Mouse (Mus musculus): ENCODE results near the gene Tomm22.
"Not testable (repeated sequence)": the region's sequence is repeated elsewhere in the genome, so short reads cannot be mapped to it uniquely, and the experiment has no call there.

Gene Tomm22

DNA sequence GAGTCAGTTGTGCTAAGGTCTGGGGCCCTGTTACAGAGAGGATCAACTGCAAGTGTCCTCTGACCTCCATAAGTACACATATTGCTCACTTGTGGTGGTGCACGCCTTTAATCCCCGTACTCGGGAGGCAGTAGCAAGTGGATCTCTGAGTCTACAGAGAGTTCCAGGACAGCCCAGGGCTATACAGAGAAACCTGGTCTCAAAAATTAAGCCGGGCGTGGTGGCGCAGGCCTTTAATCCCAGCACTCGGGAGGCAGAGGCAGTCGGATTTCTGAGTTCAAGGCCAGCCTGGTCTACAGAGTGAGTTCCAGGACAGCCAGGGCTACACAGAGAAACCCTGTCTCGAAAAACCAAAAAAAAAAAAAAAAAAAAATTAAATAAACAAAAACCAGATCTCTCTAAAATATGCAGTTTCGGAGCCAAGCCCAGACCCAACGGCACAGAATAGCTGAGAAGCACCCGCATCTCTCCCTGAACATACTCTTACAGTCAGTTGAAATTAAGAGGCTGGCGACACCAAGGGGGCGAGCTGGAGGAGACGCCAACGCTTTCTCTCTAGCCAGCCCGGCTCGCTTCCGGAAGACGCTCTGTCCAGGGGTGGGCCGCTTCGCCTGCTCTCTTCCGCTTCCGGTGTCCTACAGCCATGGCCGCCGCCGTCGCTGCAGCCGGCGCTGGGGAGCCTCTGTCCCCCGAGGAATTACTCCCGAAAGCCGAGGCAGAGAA is at the start of gene Tomm22:
Gene Tomm22 (plus strand): TSS at position 613 of the 723 bp plus-strand sequence.
- DNase-seq (ENCODE audit: low spot score in 2 of 2): peak; percentile 87 to 89

DNA sequence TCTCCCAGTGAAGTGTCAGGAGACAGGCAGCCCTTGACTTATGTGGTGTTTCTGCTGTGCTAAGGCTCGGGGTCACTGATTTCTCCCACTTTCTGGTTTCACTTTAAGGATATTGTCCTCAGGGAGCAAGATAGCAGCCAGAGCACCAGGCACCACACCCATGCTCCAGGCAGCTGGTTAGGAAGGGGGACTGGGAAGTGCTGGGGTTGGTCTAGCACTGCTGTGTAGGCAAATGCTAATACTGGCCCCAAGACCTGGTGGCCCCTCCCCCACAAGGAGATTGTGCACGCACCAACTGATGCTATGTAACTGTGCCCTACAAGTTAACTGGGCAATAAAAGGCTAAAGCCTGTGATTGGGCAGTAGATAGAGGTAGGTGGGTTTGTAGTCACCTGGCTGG is 40.2 kb upstream of the Tomm22 start:
- no peak for DNase-seq (ENCODE audit: low spot score in 2 of 2)

DNA sequence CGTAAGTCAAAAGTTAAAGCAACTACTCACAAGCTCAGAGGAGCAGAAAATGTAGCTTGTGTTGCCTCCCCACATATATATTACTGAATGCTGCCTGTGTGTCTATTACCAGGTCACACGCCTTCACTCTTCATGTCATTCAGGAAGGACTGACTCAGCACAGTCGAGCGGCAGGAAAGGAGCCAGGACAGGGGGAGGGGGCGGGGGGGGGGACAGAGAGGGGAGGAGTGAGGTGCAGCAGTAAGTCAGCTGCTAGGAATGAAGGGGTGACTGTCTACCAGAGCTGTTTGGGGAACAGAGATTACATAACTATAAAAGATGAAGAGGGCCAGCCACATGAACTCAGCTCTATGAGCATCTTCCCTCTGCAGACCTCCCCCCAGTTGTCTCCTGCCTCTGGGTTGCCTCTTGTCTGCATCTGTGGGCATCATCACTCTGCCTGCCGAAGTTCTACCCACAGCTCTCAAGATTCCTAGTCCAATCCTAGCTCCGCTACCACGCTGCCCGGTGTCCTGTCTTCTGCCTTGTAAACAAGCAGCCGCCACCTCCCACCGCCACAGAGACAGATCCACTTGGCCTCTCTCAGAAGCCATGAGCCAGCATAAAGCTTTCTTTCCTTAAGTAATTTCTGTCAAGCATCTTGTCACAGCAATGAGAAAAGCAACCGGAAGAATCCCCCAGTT is 29.4 kb upstream of the Tomm22 start:
- DNase-seq (ENCODE audit: low spot score in 2 of 2): peak; percentile 49

DNA sequence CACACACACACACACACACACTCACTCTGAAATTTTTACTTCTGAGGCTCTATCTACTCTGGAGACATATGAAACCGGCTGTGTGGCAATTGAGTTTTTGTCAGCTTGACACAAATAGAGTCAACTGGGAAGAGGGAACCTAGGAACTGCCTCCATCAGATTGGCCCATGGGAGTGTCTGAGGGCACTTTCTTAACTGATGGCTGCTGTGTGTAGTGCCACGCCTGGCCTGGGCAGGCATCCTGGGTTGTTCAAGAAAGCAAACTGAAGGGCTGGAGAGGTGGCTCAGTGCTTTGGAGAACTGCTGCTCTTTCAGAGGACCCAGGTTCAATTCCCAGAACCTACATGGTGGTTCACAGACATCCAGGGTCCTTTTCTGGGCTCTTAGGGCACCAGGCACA is 25.2 kb upstream of the Tomm22 start:
- no peak for DNase-seq (ENCODE audit: low spot score in 2 of 2)

DNA sequence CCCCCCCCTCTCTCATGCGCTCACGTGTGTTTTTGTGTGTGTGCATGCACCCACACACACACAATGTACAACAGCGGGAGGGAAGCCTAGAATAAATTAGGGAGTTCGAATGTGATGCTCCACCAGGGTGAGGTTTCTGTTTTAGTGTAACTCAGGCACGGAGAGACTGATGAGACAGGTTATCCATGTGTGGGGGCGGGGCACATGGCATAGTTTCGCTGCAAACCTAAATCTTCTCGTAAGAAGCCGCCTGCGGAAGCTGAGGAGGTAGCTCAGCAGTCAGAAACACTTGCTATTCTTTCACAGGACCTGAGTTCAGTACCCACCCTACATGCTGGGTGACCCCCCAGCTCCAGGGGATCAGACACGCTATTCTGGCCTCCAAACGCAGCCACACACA is 22.5 kb upstream of the Tomm22 start:
- DNase-seq (ENCODE audit: low spot score in 2 of 2): no peak

DNA sequence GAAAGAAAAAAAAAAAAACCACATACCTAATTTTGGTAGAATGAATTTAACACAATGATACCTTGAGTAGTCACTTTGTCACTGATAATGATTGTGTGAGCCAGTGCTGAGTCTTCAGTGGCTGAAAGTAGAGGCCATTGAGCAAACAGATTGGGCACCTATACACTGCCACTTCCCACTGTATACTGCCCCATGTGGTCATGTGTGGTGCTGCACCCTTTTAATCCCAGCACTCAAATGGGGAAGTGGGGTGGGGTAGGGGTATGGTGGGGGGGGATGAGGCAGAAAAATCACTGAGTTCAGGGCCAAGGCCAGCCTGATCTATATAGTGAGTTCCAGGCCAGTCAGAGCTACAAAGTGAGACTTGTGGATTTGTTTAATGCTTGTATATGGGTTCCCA is 20.1 kb upstream of the Tomm22 start:
- no peak for DNase-seq (ENCODE audit: low spot score in 2 of 2)

DNA sequence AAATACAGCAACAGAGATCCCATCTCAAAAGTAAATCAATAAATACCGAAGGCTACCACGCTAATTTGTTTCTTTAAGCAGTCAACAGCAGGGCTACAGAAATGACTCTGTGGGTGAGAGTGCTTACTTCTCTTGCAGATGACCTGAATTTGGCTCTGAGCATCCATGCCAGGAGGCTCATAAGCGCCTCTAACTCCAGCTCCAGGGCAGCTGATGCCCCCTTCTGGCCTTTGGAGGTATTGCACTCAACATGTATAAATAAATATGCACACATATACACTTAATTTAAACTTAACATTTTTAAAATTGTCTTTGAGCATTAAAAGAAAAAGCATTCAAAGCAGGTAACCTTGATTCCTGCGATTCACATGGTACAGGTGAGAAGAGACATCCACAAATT is 19.2 kb upstream of the Tomm22 start:
- no peak for DNase-seq (ENCODE audit: low spot score in 2 of 2)

DNA sequence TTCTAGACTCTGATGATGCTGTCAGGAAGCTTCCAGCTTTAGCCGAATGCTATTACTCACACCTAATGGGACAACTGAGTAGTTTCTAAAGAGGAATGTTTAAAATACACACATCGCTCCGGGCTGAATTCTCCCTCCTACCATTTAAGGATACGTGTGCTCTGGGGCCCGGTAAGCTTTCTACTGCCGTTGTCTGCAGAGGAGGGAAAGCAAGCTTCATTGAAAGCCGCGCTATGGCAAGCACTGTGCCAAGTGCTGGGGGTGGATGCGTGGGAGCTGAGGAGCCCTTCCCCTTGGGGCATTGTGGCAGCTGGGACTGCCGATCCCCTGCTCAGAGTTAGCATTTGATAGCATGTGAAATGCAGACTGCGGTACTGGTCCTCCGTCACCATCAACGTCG is 14.2 kb upstream of the Tomm22 start:
- peak; percentile 54 to 56 for DNase-seq (ENCODE audit: low spot score in 2 of 2)

DNA sequence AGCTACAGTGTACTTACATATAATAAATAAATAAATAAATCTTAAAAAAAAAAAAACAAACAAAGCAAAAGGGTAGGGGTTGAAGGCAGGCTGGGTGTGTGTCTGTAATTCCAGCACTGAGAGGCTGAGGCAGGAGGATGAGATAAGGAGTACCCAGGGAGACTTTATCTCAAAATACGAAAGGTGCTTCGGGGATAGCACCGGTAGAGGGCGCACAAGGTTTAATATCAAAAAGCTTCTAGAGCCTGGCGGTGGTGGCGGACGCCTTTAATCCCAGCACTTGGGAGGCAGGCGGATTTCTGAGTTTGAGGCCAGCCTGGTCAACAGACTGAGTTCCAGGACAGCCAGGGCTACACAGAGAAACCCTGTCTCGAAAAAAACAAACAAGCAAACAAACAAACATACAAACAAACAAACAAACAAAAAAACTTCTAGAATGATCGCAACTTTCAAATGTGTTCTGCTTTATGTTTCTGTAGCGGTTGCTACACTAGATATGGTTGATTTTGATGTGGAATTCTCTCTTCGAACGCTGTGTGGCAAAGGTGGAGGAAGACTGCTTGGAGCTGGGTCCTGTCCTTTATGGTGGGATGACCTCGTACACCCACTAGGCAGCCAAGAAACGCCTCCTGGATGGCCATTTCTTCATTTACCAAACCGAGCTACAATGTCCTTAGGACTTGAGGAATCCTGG is 12.7 kb upstream of the Tomm22 start:
- DNase-seq (ENCODE audit: low spot score in 2 of 2): peak; percentile 88 to 90

DNA sequence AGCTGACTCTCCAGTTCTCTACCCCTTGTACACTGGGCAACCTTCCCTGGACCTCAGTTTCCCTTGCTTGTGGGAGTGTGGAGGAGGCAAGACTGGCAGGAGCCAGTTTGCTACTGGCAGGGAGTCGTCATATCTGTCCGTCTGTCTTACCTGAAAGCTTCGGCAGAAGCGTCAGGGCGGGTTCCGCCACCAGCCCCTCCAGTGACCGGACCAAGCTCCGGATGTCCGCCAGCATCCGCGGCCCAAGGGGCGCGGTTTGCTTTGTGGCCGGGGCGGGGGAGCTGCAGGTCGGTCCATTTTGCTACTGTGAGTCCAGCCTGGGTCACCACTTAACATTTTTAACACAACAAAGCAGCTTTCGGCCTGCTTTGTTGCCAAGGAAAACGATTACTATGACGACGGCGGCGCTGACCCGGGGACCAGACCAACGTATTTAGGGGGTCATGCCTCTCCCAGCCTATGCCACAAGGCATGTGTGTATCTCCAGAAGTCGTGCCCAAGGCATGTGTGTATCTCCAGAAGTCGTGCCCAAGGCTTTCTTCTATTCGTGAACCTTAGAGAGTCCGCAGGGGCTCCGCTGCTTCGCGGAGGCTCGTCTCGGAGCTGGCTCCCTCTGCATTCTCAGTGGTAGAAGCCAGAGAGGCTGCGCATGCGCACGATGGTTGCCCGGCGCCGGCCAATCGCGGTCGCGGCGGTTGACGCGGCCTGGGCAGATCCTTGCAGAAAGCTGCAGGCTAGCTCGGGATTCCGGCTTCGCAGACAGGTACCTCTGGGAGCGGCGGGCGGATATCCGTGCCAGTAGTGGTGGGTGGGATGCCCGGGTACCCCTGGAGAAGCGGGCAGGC is 11.9 kb upstream of the Tomm22 start, which contains the start of the genes Fam227a and Cby1:
Gene Fam227a (minus strand): TSS at position 426 of the 845 bp plus-strand sequence.
Gene Cby1 (plus strand): TSS at position 669 of the 845 bp plus-strand sequence.
- DNase-seq (ENCODE audit: low spot score in 2 of 2): peak; percentile 96 to 98

DNA sequence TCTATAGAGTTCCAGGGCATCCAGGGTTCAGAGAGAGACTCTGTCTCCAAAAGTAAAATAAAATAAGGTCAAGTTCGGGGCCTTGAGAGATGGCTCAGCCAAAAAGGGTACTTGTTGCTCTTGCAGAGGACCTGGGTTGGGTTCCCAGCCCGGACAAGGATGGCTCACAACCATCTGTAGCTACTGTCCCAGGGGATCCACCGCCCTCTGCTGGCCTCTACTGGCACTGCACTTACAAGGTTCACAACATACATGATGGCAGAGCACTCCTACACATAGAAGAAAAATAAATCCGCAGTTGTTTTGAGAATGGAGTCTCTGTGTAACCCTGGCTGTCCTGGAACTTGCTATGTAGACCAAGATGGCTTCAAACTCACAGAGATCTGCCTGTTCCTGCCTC is 8.8 kb upstream of the Tomm22 start:
- no peak for DNase-seq (ENCODE audit: low spot score in 2 of 2)

DNA sequence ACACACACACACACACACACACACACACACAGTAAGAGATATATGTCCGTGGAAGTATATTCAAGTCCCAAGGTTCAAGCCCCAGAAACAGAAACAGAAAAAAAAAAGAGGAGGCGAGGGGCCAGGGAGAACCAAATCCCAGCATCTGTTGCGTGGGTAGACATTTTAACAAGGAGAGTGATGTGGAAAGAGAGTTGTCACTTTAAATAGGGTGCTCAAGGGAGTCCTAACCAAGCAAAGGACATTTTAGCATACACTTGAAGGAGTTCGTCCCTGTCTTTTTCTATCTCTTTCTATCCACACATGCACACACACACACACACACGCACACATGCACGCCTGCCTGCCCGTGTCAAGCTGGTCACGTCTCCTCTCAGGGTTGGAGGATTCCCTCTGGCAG is 6.0 kb upstream of the Tomm22 start:
- DNase-seq (ENCODE audit: low spot score in 2 of 2): peak; percentile 28 to 68

DNA sequence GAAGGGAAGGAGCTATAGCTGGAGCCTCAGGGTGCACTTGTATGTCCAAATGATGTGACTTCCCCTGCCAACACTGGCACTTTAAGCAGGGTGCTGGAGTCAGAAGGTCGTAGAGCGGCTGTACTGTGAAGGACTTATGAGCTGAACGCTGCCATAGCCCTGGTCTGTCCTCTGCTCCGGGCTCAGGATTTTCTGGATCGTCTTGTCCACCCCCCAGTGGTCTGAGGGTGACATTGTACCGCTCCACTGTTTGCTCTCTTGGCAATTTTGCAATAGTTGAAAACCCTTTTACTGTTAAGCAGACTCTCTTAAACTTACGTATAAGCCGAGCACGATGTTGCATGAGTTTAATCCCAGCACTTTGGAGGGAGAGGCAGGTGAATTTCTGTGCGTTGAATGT is 1.5 kb upstream of the Tomm22 start:
- no peak for DNase-seq (ENCODE audit: low spot score in 2 of 2)

DNA sequence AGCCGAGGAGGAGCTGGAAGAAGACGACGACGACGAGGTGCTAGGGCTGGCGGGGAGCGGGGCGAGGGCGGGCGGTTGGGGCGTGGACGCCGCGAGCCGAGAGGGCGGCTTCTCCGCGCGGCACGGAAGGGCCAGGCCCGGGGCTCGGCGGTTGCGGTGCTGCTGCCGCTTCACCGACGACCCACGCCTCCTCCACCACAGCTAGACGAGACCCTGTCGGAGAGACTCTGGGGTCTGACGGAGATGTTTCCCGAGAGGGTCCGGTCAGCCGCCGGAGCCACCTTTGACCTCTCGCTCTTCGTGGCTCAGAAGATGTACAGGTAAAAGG is 275 bp downstream of the Tomm22 start:
- no peak for DNase-seq (ENCODE audit: low spot score in 2 of 2)

DNA sequence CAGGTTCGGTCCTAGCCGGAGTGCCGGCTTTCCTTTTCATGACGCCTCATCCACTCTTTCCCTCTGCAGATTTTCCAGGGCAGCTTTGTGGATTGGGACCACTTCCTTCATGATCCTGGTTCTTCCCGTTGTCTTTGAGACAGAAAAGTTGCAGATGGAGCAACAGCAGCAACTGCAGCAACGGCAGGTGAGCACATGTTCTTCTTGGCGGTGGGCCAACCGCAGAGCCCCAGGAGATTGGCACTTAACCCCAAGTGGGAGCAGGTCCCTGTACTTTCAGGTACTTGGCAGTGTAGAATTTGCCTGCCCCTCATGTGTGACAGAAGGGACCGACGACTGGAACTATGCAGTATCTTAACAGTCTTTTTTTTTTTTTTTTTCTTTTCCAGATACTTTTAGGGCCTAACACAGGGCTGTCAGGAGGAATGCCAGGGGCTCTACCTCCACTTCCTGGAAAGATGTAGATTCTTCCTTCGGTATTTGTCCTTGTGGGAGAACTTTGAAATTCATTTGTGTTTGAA is 1.2 kb downstream of the Tomm22 start:
- DNase-seq (ENCODE audit: low spot score in 2 of 2): not testable (repeated sequence)

DNA sequence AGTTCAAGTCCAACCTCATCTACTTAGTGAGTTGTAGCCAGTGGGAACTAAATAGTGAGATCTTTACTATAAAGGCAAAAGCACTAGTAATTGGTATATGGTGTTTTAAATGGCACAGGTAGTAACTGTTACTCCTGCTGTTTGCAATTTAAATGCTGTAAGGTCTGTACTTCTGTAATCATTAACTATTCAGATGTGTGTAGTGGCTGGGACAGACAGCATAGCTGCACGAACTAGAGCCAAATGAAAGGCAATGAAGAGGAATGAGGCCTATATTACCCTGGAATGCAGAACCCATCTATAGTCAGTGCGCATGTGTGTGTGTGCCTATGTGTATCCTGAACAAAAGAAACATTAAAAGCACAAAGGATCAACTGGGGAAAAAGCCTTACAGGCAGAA is 7.3 kb downstream of the Tomm22 start:
- no peak for DNase-seq (ENCODE audit: low spot score in 2 of 2)

DNA sequence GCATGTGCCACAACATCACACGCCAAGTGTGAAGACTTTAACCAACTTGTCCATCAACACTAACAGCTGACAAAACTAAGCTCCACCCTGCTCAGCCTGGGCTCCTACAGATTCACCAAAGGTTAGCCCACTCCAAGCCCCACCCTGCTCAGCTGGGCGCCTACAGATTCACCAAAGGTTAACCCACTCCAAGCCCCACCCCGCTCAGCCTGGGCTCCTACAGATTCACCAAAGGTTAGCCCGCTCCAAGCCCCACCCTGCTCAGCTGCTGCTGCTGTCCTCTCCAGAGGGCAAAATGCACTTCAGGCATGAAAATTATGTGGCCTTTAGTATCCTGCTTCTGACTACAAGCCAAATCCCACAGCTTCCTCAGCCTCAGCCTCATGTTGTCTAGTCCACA is 11.3 kb downstream of the Tomm22 start:
- DNase-seq (ENCODE audit: low spot score in 2 of 2): no peak

DNA sequence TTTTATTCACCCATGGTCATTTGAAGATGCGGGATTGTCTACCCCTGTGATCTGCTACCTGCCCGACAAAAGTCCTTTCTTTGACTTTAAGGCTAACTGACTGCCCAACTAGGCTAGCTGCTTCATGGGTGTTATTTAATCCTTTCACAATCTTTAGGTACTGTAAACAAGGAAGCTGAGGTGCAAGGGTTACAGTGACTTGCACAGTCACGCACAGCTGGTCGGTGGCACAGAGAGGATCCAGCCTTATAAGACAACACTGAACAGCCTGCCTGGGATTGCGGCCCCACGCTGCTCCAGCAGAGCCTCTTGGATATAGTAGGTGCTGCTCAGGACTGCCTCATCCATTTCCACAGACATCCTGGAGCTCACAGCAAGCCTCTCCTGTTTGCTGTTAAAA is 12.5 kb downstream of the Tomm22 start:
- no peak for DNase-seq (ENCODE audit: low spot score in 2 of 2)

DNA sequence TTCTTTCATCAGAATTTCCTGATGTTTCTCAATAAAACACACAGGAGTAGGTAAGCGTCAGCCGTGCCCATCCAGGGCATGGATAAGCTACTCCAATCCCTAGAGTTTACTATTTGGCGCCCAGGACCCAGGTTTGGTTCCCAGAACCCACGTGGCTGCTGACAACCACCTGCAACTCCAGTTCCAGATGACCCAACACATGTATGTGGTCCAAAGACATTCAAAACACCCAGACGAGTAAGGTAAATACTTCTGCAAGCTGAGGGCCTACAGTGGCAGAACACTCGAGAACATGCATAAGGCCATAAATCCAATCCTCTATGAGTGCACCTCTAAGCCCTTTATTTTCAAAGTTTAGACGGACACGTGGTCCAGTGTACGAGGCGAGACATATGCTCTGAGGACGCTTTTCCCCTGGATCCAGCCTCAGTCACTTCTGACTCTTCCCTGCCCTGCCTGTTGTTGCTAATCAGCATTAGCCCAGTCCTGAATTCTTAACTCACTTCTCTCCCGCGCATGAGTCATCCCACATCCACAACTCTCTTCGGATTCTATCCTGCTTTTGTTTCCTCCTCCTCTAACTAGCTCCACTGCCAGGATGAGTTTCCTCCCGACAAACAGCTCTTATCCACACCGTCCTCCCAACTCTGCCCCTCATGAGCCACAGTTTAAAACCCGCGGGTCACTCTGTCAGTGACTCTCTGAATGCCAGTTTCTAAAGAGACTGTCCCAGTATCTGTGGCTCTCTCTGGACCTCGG is 13.2 kb downstream of the Tomm22 start:
- peak; percentile 44 to 55 for DNase-seq (ENCODE audit: low spot score in 2 of 2)

DNA sequence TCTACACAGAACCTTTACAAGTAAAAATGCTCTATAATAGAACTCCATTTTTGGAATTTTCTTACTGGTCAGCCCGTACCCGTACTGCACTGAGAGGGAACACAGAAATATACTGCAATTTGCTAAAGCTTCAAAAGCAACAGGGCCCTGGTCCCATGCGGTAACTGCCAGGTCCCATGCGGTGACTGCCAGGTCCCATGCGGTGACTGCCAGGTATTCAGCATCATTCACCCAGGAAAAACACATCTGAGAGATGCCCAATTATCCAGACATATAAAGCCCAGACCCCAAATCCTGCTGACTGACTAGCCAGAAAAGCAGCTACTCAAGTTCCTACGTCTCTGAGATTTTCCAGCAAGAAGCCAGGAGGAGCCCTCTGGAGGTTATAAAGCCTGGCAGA is 14.0 kb downstream of the Tomm22 start:
- no peak for DNase-seq (ENCODE audit: low spot score in 2 of 2)

DNA sequence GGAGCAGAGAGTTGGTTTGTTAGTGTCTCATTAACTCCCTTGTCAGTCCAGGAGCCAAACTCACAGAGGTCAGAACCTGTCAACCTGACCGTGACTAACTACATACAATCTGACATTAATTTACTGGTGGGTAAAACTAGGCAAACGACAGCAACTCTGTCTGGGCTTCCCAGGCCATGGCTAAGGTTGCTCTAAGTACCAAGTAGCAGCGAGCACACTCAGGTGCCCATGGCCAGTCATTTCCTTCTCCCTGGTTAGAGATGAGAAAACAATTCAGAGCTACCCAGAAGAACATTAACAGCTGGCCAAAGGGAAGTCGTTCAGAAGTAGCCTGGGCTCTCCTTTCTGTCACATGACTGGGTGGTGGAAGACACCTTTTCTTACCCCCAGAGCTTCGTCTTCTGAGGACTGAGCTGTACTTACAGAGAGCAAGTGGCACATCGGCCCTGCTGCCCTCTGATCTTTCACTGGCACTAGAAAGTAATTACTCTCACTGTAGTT is 14.5 kb downstream of the Tomm22 start:
- DNase-seq (ENCODE audit: low spot score in 2 of 2): no peak
